Mouse (Mus musculus): ENCODE measurements around the gene Mlec. TPM values are rescaled to one million over a fixed set of nuclear protein-coding genes. Genes with fewer than 3 reads are reported as not detected.

The Mlec gene
- polyA plus RNA-seq, 1 experiment from 2014 or later = 53.6 TPM

DNA sequence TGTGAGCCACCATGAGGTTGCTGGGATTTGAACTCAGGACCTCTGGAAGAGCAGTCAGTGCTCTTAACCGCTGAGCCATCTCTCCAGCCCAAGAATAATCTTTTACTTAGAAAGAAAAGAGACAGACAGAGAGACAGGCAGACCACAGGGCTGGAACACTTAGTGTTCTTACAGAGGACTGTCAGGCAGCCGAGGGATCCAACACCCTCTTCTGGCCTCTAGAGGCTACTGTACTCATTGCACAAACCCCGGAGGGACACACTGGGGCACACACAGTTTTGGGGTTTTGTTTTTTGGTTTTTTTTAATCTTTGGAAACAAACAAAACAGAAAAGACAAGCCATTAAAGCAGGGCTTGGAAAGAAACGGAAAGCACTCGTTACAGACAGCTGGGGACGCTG is 28.7 kb downstream of the Mlec start:
- Histone ChIP-seq H3K9ac (ENCODE audit: low read length) (no peak overlapping the region), H3K9me3 (ENCODE audit: control insufficient read depth, low read length) (no peaks in the 10 kb centered on the region), H3K4me3 (ENCODE audit: control insufficient read depth in 1 of 2, insufficient read depth in 1 of 2, low read depth in 1 of 2, low read length in 2 of 2) (no peak overlapping the region), H3K4me2 (ENCODE audit: low read length) (no peak overlapping the region), H3K36me3 (ENCODE audit: control insufficient read depth, insufficient read depth, low read length) (peaks cover 53% of the 10 kb centered on the region), H3K27me3 (ENCODE audit: control insufficient read depth, insufficient read depth, low read length) (no peaks in the 10 kb centered on the region), H3K27ac (replicated peaks in 1 of 2; ENCODE audit: control insufficient read depth in 1 of 2, insufficient read depth in 1 of 2, low read depth in 2 of 2, low read length in 2 of 2) (no peak overlapping the region), H3K4me1 (ENCODE audit: control insufficient read depth in 2 of 2, insufficient read depth in 2 of 2, low read length in 2 of 2) (peaks cover 10 to 27% of the 10 kb centered on the region in 2 experiments)
- no peak for ATAC-seq (ENCODE audit: insufficient number of reproducible peaks, insufficient read depth, low FRiP score, low read depth)
- WGBS = 85% methylated on average over 6 of the region's 6 CpGs

DNA sequence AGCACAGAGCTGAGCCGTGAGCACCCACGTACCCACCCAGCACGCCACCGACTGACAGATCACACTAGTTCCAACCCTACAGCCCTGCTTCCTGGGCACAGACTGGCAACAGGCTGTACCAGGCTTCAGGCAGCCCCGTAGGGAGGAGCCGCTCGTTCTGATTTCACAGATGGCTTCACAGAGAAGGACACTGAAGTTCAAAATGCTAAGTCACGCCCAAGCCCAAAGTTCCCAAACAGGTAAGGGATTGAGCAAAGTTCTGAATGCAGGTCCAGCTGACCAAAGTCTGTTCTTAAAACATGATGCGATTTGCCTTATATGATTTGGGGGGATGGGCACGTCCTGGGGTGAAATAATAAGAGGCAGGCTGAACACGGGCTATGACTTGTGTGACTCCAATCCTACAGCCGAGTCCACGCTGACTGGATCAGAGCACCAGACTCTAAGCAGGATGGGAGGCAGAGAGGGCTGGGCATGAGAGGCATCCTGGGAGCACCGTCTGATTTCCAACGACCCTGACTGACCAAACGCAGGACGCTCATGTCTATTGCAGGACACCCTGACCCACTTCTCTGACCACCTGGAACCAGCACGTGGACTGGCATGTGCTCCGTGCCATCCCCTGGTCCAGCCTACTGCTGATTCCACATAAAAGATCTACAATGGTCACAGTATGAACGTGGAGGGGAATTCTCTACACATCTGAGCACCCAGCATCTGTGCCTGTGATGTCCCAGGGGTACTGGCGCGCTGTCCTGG is 30.4 kb downstream of the Mlec start:
- ATAC-seq (ENCODE audit: insufficient number of reproducible peaks, insufficient read depth, low FRiP score, low read depth) = no peak
- Histone ChIP-seq H3K27ac (replicated peaks in 1 of 2; ENCODE audit: control insufficient read depth in 1 of 2, insufficient read depth in 1 of 2, low read depth in 2 of 2, low read length in 2 of 2) (no peak overlapping the region), H3K36me3 (ENCODE audit: control insufficient read depth, insufficient read depth, low read length) (peaks cover 67% of the 10 kb centered on the region), H3K4me3 (ENCODE audit: control insufficient read depth in 1 of 2, insufficient read depth in 1 of 2, low read depth in 1 of 2, low read length in 2 of 2) (no peak overlapping the region), H3K4me1 (ENCODE audit: control insufficient read depth in 2 of 2, insufficient read depth in 2 of 2, low read length in 2 of 2) (peaks cover 3 to 13% of the 10 kb centered on the region in 2 experiments; a peak in 2 of 4 replicates), H3K9me3 (ENCODE audit: control insufficient read depth, low read length) (no peaks in the 10 kb centered on the region), H3K9ac (ENCODE audit: low read length) (no peak overlapping the region), H3K27me3 (ENCODE audit: control insufficient read depth, insufficient read depth, low read length) (no peaks in the 10 kb centered on the region), H3K4me2 (ENCODE audit: low read length) (no peak overlapping the region)
- 87% methylated on average over 22 of the region's 22 CpGs for WGBS

DNA sequence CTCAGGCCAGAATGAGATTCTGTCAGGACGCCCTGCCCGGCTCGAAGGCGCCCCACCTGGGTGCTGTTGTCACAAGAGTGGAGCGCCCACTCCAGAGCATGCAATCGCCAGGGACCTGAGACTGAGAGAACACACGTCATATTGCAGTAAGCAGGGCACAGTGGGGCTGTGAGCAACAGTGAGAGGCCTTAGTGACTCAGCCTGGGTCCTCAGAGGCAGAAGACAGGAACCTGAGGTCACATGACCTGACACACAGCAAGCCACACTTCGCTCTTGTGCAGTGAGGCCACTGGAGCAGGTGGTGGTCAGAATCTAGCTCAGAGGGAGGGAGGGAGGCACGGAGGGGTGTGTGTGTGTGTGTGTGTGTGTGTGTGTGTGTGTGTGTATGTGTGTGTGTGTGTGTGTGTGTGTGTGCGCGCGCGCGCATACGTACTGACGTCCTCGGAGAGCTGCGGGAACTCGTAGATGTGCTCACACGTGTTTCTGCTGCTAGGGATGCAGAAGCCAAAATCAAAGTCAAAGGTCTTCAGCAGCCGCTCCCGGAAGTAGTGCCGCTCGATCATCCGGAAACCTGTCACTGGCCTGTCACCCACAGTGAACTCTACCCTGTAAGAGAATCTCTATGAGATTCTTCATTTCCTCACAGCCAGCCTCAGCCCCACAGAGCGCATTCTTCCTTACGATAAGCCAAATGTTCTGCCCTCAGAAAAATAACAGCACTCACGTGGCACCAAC is 31.2 kb downstream of the Mlec start:
- Histone ChIP-seq H3K4me3 (ENCODE audit: control insufficient read depth in 1 of 2, insufficient read depth in 1 of 2, low read depth in 1 of 2, low read length in 2 of 2) (no peak overlapping the region), H3K27me3 (ENCODE audit: control insufficient read depth, insufficient read depth, low read length) (no peaks in the 10 kb centered on the region), H3K9me3 (ENCODE audit: control insufficient read depth, low read length) (no peaks in the 10 kb centered on the region), H3K4me2 (ENCODE audit: low read length) (no peak overlapping the region), H3K9ac (ENCODE audit: low read length) (no peak overlapping the region), H3K4me1 (ENCODE audit: control insufficient read depth in 2 of 2, insufficient read depth in 2 of 2, low read length in 2 of 2) (peaks cover 3 to 10% of the 10 kb centered on the region in 2 experiments; a peak in 2 of 4 replicates), H3K27ac (replicated peaks in 1 of 2; ENCODE audit: control insufficient read depth in 1 of 2, insufficient read depth in 1 of 2, low read depth in 2 of 2, low read length in 2 of 2) (no peak overlapping the region), H3K36me3 (ENCODE audit: control insufficient read depth, insufficient read depth, low read length) (peaks cover 70% of the 10 kb centered on the region)
- 81% methylated on average over 27 of the region's 28 CpGs for WGBS
- no peak for ATAC-seq (ENCODE audit: insufficient number of reproducible peaks, insufficient read depth, low FRiP score, low read depth)

DNA sequence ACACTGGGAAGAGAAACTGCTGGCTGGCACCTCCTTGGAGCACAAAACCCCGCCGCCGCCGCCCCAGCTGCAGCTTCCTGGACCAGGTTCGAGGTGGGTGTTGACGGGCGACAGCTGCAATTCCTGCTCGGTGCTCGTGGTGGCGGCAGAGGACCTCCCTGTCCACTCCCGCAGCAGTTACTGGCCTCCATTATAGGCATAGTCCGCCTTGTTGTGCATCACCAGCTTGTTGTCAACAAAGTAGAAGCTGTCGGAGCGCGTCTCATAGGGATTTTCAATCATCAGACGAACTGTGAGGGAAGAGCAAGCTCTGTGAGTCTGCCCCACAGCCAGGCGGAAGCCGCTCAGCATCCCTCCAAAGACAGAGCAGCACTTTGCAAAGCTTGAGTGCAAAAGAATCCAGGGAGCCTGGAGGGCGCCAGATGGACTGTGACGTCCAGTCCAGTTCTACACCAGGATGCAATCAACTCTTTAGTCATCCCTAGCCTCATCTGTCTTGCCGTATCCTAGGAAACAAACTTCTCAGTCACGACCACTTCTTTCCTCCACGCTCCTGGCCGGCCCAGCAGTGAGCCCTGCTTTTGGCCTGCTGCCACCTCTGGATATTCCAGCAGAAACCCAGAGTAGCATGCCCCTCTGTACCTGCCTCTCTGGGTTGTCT is 32.6 kb downstream of the Mlec start:
- Histone ChIP-seq H3K4me2 (ENCODE audit: low read length) (peak overlapping the region; percentile 46), H3K27me3 (ENCODE audit: control insufficient read depth, insufficient read depth, low read length) (no peaks in the 10 kb centered on the region), H3K36me3 (ENCODE audit: control insufficient read depth, insufficient read depth, low read length) (peaks cover 70% of the 10 kb centered on the region), H3K9ac (ENCODE audit: low read length) (no peak overlapping the region), H3K4me1 (ENCODE audit: control insufficient read depth in 2 of 2, insufficient read depth in 2 of 2, low read length in 2 of 2) (peaks cover 3 to 10% of the 10 kb centered on the region in 2 experiments; a peak in 2 of 4 replicates), H3K4me3 (ENCODE audit: control insufficient read depth in 1 of 2, insufficient read depth in 1 of 2, low read depth in 1 of 2, low read length in 2 of 2) (no peak overlapping the region), H3K9me3 (ENCODE audit: control insufficient read depth, low read length) (no peaks in the 10 kb centered on the region), H3K27ac (replicated peaks in 1 of 2; ENCODE audit: control insufficient read depth in 1 of 2, insufficient read depth in 1 of 2, low read depth in 2 of 2, low read length in 2 of 2) (no peak overlapping the region)
- no peak for ATAC-seq (ENCODE audit: insufficient number of reproducible peaks, insufficient read depth, low FRiP score, low read depth)
- WGBS = 18% methylated on average over 24 of the region's 24 CpGs

DNA sequence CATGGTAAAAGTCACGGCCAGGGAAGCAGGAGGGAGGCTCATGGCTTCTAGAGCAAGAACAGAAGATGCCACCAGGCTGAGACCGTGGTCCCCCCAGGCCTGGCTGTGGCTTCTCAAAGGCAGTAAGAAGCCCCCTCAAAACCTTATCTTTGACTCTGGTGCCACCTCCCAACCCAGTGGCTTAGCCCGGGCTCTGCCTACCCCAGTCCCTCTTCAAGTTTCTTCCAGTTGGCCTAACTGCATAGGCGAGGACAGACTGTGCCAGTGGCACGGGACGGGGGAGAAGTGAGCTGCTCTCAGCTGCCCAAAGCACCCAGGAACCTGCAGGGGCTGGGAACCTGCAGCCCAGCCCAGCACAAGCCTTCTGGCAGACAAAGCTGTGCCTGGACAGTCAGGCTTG is 33.3 kb downstream of the Mlec start:
- Histone ChIP-seq H3K27ac (replicated peaks in 1 of 2; ENCODE audit: control insufficient read depth in 1 of 2, insufficient read depth in 1 of 2, low read depth in 2 of 2, low read length in 2 of 2) (no peak overlapping the region), H3K36me3 (ENCODE audit: control insufficient read depth, insufficient read depth, low read length) (peaks cover 65% of the 10 kb centered on the region), H3K4me1 (ENCODE audit: control insufficient read depth in 2 of 2, insufficient read depth in 2 of 2, low read length in 2 of 2) (peaks cover 3 to 10% of the 10 kb centered on the region in 2 experiments; a peak in 2 of 4 replicates), H3K27me3 (ENCODE audit: control insufficient read depth, insufficient read depth, low read length) (no peaks in the 10 kb centered on the region), H3K4me2 (ENCODE audit: low read length) (no peak overlapping the region), H3K9me3 (ENCODE audit: control insufficient read depth, low read length) (no peaks in the 10 kb centered on the region), H3K4me3 (ENCODE audit: control insufficient read depth in 1 of 2, insufficient read depth in 1 of 2, low read depth in 1 of 2, low read length in 2 of 2) (no peak overlapping the region), H3K9ac (ENCODE audit: low read length) (no peak overlapping the region)
- WGBS = 96% methylated on average over 6 of the region's 6 CpGs
- no peak for ATAC-seq (ENCODE audit: insufficient number of reproducible peaks, insufficient read depth, low FRiP score, low read depth)

DNA sequence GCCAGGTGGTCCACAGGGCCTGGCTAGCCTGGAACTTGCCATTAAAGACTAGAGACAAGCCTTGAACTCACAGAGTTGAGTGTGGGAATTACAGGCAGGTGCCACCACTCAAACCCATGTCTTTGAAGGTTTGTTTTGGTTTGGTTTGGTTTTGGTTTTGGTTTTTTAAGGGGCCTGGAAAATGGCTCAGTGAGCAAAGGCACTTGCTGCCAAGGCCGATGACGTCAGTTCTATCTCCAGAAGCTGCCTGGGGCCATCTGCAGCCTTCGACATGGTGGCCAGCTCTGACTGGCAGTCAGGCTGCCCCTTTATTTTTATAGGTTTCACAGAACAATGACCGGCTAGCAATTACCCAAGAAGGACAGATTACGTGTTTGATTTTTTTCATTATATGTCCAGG is 37.0 kb downstream of the Mlec start:
- no peak for ATAC-seq (ENCODE audit: insufficient number of reproducible peaks, insufficient read depth, low FRiP score, low read depth)
- no peaks in the 10 kb centered on the region for H3K27me3 ChIP-seq (ENCODE audit: control insufficient read depth, insufficient read depth, low read length)
- no peaks in the 10 kb centered on the region for H3K9me3 ChIP-seq (ENCODE audit: control insufficient read depth, low read length)
- H3K27ac ChIP-seq (replicated peaks in 1 of 2; ENCODE audit: control insufficient read depth in 1 of 2, insufficient read depth in 1 of 2, low read depth in 2 of 2, low read length in 2 of 2) = no peak overlapping the region
- peaks cover 3 to 8% of the 10 kb centered on the region in 2 experiments; a peak in 2 of 4 replicates for H3K4me1 ChIP-seq (ENCODE audit: control insufficient read depth in 2 of 2, insufficient read depth in 2 of 2, low read length in 2 of 2)
- no peak overlapping the region for H3K4me3 ChIP-seq (ENCODE audit: control insufficient read depth in 1 of 2, insufficient read depth in 1 of 2, low read depth in 1 of 2, low read length in 2 of 2)
- H3K4me2 ChIP-seq (ENCODE audit: low read length) = no peak overlapping the region
- peaks cover 39% of the 10 kb centered on the region for H3K36me3 ChIP-seq (ENCODE audit: control insufficient read depth, insufficient read depth, low read length)
- WGBS = 72% methylated on average over 5 of the region's 5 CpGs
- no peak overlapping the region for H3K9ac ChIP-seq (ENCODE audit: low read length)

DNA sequence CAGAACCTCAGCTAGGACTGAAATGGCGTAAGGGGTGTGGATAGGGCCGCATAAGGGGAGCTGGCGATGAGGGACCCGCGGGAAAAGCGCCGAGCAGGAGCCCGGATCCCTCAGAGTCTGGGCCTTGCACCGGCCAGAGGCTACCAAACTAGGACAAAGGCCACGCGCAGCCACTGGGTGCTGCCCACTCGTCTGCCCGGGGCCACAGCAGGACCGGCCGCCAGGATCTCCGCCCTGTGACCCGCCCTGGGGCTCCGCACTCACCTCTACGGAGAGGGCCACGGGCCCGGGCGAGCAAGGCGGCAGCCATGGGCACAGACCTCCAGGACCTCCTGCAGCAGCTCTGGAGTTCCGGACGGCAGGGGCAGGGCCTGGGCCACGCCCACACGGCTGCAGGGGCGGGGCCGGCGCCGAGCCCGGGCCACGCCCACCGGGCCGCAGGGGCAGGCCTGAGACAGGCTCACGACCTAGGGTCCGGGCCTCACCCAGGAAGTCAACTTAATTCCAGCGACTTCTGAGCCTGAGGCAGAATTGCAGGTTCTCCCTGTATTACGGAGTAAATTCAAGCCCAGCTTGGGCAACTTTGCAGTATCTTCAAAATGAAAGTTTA is 38.9 kb downstream of the Mlec start, which contains the start of gene Acads:
Gene Acads, minus strand, starts transcription at position 386 of the 610 bp plus-strand sequence.
- Histone ChIP-seq H3K9ac (ENCODE audit: low read length) (peak within 1 kb of the TSS; percentile 88), H3K4me3 (ENCODE audit: control insufficient read depth in 1 of 2, insufficient read depth in 1 of 2, low read depth in 1 of 2, low read length in 2 of 2) (peak within 1 kb of the TSS; percentile 66 to 74), H3K4me2 (ENCODE audit: low read length) (peak within 1 kb of the TSS; percentile 66), H3K9me3 (ENCODE audit: control insufficient read depth, low read length) (no peaks in the 10 kb centered on the region), H3K36me3 (ENCODE audit: control insufficient read depth, insufficient read depth, low read length) (peaks cover 41% of the 10 kb centered on the region), H3K27me3 (ENCODE audit: control insufficient read depth, insufficient read depth, low read length) (no peaks in the 10 kb centered on the region), H3K4me1 (ENCODE audit: control insufficient read depth in 2 of 2, insufficient read depth in 2 of 2, low read length in 2 of 2) (no peaks in the 10 kb centered on the region), H3K27ac (replicated peaks in 1 of 2; ENCODE audit: control insufficient read depth in 1 of 2, insufficient read depth in 1 of 2, low read depth in 2 of 2, low read length in 2 of 2) (peak within 1 kb of the TSS; percentile 13 to 74; a peak in 3 of 4 replicates)
- ATAC-seq (ENCODE audit: insufficient number of reproducible peaks, insufficient read depth, low FRiP score, low read depth) = peak; percentile 79
- WGBS = under 1% methylated on average over 39 of the region's 39 CpGs

Data from heart, embryonic 14.5 days (tissue).